Mouse (Mus musculus) NIH3T3 (cell line): Measurements from ENCODE around the gene Dmrta2.
A peak's percentile ranks its signal among the peaks of the same experiment; 100 is the strongest.

Experiments
- DNase-seq: peaks from one replicate; pipeline ENCODE4 v3.0.0-alpha.2; 2012; ENCODE audit warnings: low read depth

Gene Dmrta2

DNA sequence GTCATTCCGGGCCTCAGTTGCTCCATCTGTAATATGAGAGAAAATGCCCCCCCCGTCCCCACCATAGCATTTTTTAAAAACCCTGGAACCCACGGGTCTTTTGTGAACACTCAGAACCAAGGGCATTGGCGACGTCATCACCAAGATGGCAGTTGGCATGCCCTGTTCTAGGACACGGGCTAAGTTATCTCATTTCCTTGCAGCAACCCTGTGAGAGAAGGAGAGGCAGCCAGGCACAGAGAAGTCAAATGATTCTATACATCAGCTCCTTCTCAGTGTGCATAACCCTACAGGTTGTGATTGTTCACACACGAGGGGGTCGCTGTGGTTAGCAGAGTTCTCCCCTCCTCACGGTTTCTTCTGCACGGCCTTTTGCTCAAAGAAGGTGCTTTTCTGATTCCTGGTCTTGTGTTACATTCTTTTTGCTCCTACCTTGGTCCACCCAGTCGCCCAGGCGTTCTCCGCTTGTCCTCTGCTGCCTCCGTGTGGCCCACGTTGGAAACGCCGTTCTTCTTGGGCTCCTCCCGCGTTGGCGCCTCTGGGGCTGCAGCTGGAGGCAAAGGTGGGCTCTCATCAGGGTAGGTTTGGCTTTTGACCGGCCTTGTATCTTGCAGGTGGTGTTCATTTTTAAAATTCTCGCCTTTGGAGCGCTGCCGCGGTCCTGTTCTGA lies 44.2 kb downstream of the Dmrta2 start:
- peak; percentile 87 for DNase-seq

DNA sequence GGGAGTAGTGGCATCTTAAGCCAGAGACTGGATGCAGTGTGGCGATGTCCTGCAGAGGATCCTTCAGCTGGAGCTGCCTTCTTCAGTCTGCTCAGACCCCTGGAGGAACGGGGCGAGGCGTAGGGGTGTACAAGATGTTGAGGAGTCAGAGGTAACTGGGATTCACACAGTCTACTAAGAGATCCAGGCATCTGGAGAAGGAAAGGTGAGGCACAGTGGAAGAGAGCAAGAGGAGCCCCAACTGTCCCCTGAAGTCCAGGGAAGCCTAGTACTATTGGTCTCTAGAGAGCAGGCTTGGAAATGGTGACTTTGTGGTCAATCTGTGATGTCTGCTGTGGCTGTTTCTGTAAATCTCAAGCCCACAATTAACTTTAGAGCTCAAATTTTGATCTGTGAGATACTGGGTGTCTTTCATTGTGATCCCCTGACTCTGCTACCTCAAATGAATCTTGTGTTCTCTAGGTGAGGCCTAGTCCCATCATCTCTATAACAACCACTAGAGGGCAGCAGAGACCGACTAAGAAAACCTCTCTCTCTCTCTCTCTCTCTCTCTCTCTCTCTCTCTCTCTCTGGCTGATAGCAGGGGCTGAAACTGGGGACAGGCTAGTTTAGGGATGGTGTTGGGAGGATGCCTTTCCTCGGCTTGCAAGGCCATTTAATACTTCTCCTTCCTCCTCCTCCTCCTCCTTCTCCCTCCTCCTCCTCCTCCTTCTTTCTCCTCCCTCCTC lies 50.8 kb downstream of the Dmrta2 start:
- peak; percentile 82 for DNase-seq

- no peak for DNase-seq
Measured at GRCm38 (mm10) chr4:110029446-110029845, 51.6 kb downstream of the Dmrta2 start.
